Mouse (Mus musculus) ovary, postnatal 14 days (tissue): ENCODE measurements around the gene Tecpr1.
A peak's percentile ranks its signal among the peaks of the same experiment; 100 is the strongest.

ENCODE experiments used
- DNase-seq: peaks from one replicate; pipeline ENCODE4 v3.0.0; 2022; ENCODE audit warnings: low spot score

The Tecpr1 gene

GRCm38 (mm10) chr5:144223503-144223862 lies at the start of gene Tecpr1:
Gene Tecpr1 (minus strand): TSS chr5:144223615.
- DNase-seq, result peak; percentile 91

- DNase-seq, result no peak
Observed at GRCm38 (mm10) chr5:144271772-144272171, 48.4 kb upstream of the Tecpr1 start.

- DNase-seq, result no peak
Observed at GRCm38 (mm10) chr5:144271118-144271517, 47.7 kb upstream of the Tecpr1 start.

- no peak for DNase-seq
Observed at GRCm38 (mm10) chr5:144270420-144270819, 47.0 kb upstream of the Tecpr1 start.

GRCm38 (mm10) chr5:144269926-144270325 lies 46.5 kb upstream of the Tecpr1 start:
- no peak for DNase-seq

GRCm38 (mm10) chr5:144267535-144268241 lies 44.3 kb upstream of the Tecpr1 start:
- no peak for DNase-seq

GRCm38 (mm10) chr5:144263496-144263895 lies 40.1 kb upstream of the Tecpr1 start:
- DNase-seq, result no peak

- no peak for DNase-seq
Observed at GRCm38 (mm10) chr5:144263082-144263481, 39.7 kb upstream of the Tecpr1 start.

- no peak for DNase-seq
Observed at GRCm38 (mm10) chr5:144261829-144262228, 38.4 kb upstream of the Tecpr1 start.

GRCm38 (mm10) chr5:144261309-144261708 lies 37.9 kb upstream of the Tecpr1 start:
- no peak for DNase-seq

GRCm38 (mm10) chr5:144260464-144260863 lies 37.0 kb upstream of the Tecpr1 start:
- DNase-seq, result no peak

GRCm38 (mm10) chr5:144259228-144259627 lies 35.8 kb upstream of the Tecpr1 start:
- DNase-seq, result no peak

- DNase-seq, result no peak
Observed at GRCm38 (mm10) chr5:144258687-144259086, 35.3 kb upstream of the Tecpr1 start.

- DNase-seq, result no peak
Observed at GRCm38 (mm10) chr5:144258131-144258611, 34.8 kb upstream of the Tecpr1 start.

- DNase-seq, result no peak
Observed at GRCm38 (mm10) chr5:144257451-144258110, 34.2 kb upstream of the Tecpr1 start.

GRCm38 (mm10) chr5:144256888-144257287 lies 33.5 kb upstream of the Tecpr1 start:
- no peak for DNase-seq

- no peak for DNase-seq
Observed at GRCm38 (mm10) chr5:144256541-144256870, 33.1 kb upstream of the Tecpr1 start.

- DNase-seq, result peak; percentile 49
Observed at GRCm38 (mm10) chr5:144255632-144256540, 32.5 kb upstream of the Tecpr1 start.

GRCm38 (mm10) chr5:144254811-144255631 lies 31.6 kb upstream of the Tecpr1 start:
- DNase-seq, result peak; percentile 70

GRCm38 (mm10) chr5:144254122-144254810 lies 30.9 kb upstream of the Tecpr1 start:
- DNase-seq, result peak; percentile 51

GRCm38 (mm10) chr5:144253212-144253611 lies 29.8 kb upstream of the Tecpr1 start:
- no peak for DNase-seq
